Mouse (Mus musculus) megakaryocyte, embryonic 14.5 days (primary cell): ENCODE results near the gene Lrrc72. TPM values are rescaled to one million over a fixed set of nuclear protein-coding genes. Genes with fewer than 3 reads are reported as not detected.

Experiments
- H3K27me3 ChIP-seq: replicated peaks from 2 replicates; pipeline ENCODE3; 2012; ENCODE audit warnings: inconsistent platforms
- H3K36me3 ChIP-seq: replicated peaks from 2 replicates; pipeline ENCODE3; 2012; ENCODE audit warnings: low read length, inconsistent platforms, mixed read lengths
- H3K4me1 ChIP-seq: 2 replicates; pipeline ENCODE4 v1.6.1; 2012; ENCODE audit warnings: inconsistent platforms
- H3K4me3 ChIP-seq: replicated peaks from 2 replicates; pipeline ENCODE3; 2012; ENCODE audit warnings: moderate library complexity, mild to moderate bottlenecking, inconsistent platforms
- H3K9me3 ChIP-seq: 2 replicates; pipeline ENCODE4 v1.6.1; 2012; ENCODE audit warnings: inconsistent platforms
- FLI1 ChIP-seq: IDR thresholded peaks from 2 replicates; pipeline ENCODE4 v1.6.1; 2012; ENCODE audit warnings: low read length, inconsistent platforms, mixed read lengths
- GATA1 ChIP-seq: IDR thresholded peaks from 3 replicates; pipeline ENCODE4 v1.6.1; 2012; ENCODE audit warnings: mixed read lengths, low read length, inconsistent platforms, borderline replicate concordance
- polyA plus RNA-seq: library from polyadenylated mRNA; stranded (reverse); fragments of >175 nt; gene quantifications from 2 replicates; pipeline ENCODE4 v1.2.3, GENCODE M21; 2012; ENCODE audit warnings: low replicate concordance; ENCODE audit not compliant: insufficient read depth

The Lrrc72 gene
- not detected in 2 replicates for polyA plus RNA-seq

DNA sequence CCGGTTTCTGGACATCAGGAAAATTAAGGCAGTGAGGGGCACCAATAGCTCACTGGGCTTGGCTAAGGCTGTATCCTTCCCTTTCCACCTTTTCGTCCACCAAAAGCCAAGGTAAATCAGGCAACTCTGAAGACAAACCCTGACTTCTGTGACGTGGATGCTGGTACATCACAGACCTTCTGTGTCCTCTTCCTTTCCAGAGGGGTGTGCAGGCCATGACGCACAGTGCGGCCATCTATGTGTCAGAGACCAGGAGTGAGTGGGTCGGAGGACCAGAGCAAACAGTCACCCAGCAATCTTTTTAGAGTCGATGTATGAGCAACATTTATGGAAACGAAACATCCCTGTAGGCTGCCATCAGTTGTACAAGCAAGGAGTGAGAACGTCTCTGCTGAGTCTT lies at the start of gene Lrrc72:
Gene Lrrc72 (minus strand): TSS at position 101 of the 400 bp plus-strand sequence.
- no peaks in the 10 kb centered on the region for H3K27me3 ChIP-seq
- no peaks in the 10 kb centered on the region for H3K4me1 ChIP-seq
- TF ChIP-seq GATA1 (no peak), FLI1 (no peak)
- no peak within 1 kb of the TSS for H3K4me3 ChIP-seq
- 0 out of 2 replicates have a peak, but pooled peaks cover 3% of the 10 kb centered on the region for H3K9me3 ChIP-seq
- no peaks in the 10 kb centered on the region for H3K36me3 ChIP-seq

DNA sequence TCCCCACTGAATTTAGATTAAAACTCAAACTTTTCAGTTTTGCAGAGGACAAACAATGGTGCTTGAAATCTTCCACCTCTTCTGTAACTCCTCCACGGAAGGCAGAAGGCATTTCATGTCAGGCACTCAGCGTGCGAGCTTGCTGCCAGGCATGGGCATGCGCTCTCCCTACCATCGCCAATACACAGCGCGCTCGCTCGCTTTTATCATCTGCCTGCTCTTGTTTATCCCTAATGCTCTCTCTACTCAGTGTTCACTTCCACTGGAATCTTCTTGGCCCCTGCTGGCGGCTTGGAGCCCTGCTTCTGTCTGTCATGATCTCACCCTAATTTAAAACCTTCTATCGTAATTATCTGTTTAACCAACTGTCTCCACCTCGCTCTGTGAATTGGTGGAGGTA lies 49.1 kb upstream of the Lrrc72 start:
- H3K27me3 ChIP-seq, result no peaks in the 10 kb centered on the region
- H3K9me3 ChIP-seq, result peaks cover 14% of the 10 kb centered on the region
- no peak overlapping the region for H3K4me3 ChIP-seq
- H3K4me1 ChIP-seq, result no peaks in the 10 kb centered on the region
- H3K36me3 ChIP-seq, result no peaks in the 10 kb centered on the region
- TF ChIP-seq GATA1 (no peak), FLI1 (no peak)

DNA sequence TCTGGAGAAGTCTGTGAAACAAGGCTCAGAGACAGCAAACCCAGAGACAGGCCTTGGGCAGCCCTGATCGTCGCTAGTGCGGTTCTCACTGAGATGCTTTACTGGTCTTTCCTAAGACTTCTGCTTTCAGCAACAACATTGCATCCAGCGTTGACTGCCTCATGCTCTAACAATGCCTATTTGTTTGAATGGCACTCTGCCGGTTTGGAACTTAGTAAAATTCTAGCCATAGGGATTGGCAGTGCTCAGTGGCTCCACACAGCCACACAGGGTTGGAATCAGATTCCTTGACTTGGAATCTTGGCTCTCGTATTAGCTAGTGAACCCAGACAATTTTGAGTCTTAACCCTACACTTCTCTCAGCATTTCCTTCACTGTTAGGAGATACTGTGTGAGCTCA lies 38.1 kb upstream of the Lrrc72 start:
- TF ChIP-seq FLI1, result no peak
- no peak for TF ChIP-seq GATA1

GRCm38 (mm10) chr12:36290465-36290864 lies 37.3 kb upstream of the Lrrc72 start:
- Histone ChIP-seq H3K4me3 (no peak overlapping the region), H3K4me1 (no peaks in the 10 kb centered on the region), H3K27me3 (no peaks in the 10 kb centered on the region), H3K36me3 (no peaks in the 10 kb centered on the region), H3K9me3 (peaks cover 3% of the 10 kb centered on the region; the same call in 1 of the 2 replicates)
- TF ChIP-seq FLI1, result no peak
- TF ChIP-seq GATA1, result no peak

More for the DNA sequence above, 38.1 kb upstream of the Lrrc72 start:
- H3K9me3 ChIP-seq, result peaks cover 3% of the 10 kb centered on the region; the same call in 1 of the 2 replicates
- H3K4me3 ChIP-seq, result no peak overlapping the region
- H3K36me3 ChIP-seq, result no peaks in the 10 kb centered on the region
- H3K4me1 ChIP-seq, result no peaks in the 10 kb centered on the region
- H3K27me3 ChIP-seq, result no peaks in the 10 kb centered on the region

GRCm38 (mm10) chr12:36289634-36290033 lies 36.4 kb upstream of the Lrrc72 start:
- TF ChIP-seq GATA1, result no peak
- no peak for TF ChIP-seq FLI1
- Histone ChIP-seq H3K4me1 (no peaks in the 10 kb centered on the region), H3K27me3 (no peaks in the 10 kb centered on the region), H3K9me3 (peaks cover 3% of the 10 kb centered on the region; the same call in 1 of the 2 replicates), H3K36me3 (no peaks in the 10 kb centered on the region), H3K4me3 (no peak overlapping the region)

DNA sequence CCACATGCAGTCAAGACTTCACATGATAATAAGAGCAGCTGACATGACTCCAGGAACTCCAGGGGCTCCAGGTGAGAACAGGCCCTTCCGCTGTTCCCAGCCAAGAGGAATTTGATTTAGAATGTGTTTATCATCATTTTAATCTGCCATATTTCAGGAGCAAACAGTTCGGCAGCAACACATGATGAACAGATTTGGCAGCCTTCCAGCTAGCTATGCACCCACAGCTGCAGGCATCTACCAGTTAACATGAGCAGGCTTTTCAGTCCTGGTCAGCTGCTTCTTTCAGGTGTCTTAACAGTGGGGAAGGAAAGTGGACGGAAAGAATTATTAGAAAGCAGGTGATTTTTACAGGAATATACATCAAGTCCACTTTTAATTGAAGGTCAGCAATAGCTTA lies 21.6 kb upstream of the Lrrc72 start:
- no peak overlapping the region for H3K4me3 ChIP-seq
- no peaks in the 10 kb centered on the region for H3K27me3 ChIP-seq
- H3K36me3 ChIP-seq, result no peaks in the 10 kb centered on the region
- H3K9me3 ChIP-seq, result peaks cover 18% of the 10 kb centered on the region
- TF ChIP-seq FLI1, result no peak
- no peak for TF ChIP-seq GATA1
- no peaks in the 10 kb centered on the region for H3K4me1 ChIP-seq

DNA sequence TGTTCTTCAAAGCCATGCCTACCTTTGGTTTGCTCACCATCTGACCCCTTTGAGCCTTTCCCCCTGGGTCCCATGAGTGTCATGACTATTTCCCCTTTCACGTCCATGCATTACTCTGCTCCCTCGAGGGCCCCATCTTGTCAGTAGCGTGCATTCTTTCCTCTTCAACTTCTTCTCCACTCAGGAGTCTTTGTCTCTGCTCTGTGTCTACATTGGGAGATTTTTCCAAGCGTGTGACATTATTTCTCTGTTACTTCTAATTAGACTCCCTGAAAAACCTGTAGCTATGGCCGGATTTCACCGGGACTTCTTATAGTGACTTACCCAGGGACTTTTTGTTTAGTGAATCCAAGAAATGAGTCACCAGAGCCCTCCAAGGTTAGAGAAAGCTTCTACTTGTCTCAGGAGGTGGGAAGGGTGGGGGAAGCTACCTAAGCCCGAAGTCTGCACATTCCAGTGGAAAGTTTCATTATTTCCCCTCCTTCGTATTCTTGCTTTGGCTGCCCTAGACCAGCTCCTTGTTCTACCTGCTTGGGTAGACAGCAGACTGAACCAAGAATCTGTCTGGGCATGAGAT lies 14.6 kb upstream of the Lrrc72 start:
- Histone ChIP-seq H3K36me3 (no peaks in the 10 kb centered on the region), H3K4me3 (no peak overlapping the region), H3K4me1 (no peaks in the 10 kb centered on the region), H3K9me3 (peaks cover 25% of the 10 kb centered on the region), H3K27me3 (no peaks in the 10 kb centered on the region)
- no peak for TF ChIP-seq FLI1
- TF ChIP-seq GATA1, result no peak

GRCm38 (mm10) chr12:36262116-36262721 lies 9.0 kb upstream of the Lrrc72 start:
- H3K4me3 ChIP-seq, result no peak overlapping the region
- TF ChIP-seq GATA1, result no peak
- no peak for TF ChIP-seq FLI1
- no peaks in the 10 kb centered on the region for H3K36me3 ChIP-seq
- no peaks in the 10 kb centered on the region for H3K4me1 ChIP-seq
- H3K9me3 ChIP-seq, result 0 out of 2 replicates have a peak, but pooled peaks cover 3% of the 10 kb centered on the region
- no peaks in the 10 kb centered on the region for H3K27me3 ChIP-seq

- 0 out of 2 replicates have a peak, but pooled peaks cover 3% of the 10 kb centered on the region for H3K9me3 ChIP-seq
- H3K4me1 ChIP-seq, result no peaks in the 10 kb centered on the region
- H3K36me3 ChIP-seq, result no peaks in the 10 kb centered on the region
- no peaks in the 10 kb centered on the region for H3K27me3 ChIP-seq
- H3K4me3 ChIP-seq, result no peak overlapping the region
- TF ChIP-seq GATA1 (no peak), FLI1 (no peak)
Observed at GRCm38 (mm10) chr12:36255413-36255812, 2.2 kb upstream of the Lrrc72 start.

DNA sequence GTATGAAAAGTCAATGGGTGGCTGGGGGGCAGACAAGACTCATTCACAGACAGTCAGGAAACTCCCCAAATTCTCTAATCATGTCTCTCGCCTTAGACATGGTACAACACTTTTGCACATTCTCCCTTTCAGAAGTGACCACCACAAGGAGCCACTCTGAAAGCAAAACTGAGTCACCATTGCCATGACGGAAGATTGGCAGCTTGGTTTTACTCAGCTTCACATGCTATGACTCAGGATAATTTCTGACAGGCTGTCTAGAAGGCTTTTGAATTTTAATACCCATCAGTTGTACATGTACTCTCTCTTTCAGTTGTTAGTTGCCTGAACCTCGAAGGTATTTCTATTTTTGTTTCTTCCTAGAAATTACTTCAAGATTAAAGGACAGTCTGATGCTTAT lies 12.0 kb downstream of the Lrrc72 start:
- 0 out of 2 replicates have a peak, but pooled peaks cover 2% of the 10 kb centered on the region for H3K4me1 ChIP-seq
- H3K9me3 ChIP-seq, result no peaks in the 10 kb centered on the region
- H3K36me3 ChIP-seq, result no peaks in the 10 kb centered on the region

More for the DNA sequence above, 12.0 kb downstream of the Lrrc72 start:
- Histone ChIP-seq H3K4me3 (no peak overlapping the region), H3K27me3 (no peaks in the 10 kb centered on the region)
- TF ChIP-seq GATA1 (no peak), FLI1 (no peak)
